Comparison of ENCODE assay signal across 23 mouse cellular contexts in the genomic region with DNA sequence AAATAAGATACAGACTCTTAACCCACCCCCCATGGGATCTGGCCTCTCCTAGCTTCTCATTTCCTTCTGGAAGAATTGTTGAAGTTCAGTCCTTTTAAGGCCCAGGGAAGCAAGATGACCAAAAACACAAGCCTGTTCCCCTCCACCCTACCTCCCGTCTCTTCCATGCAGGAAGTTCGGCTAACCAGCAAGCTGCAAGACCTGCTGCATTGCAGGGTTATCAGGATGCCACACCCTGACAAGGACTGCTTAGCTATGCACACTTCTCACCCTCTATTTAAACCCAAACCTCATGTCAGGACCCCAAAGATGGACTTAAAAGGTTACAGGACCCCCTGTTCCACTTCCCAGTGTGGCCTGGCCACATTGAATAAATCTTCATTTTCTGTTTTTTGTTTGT.
DNase-seq lines count a peak whose midpoint lies in the region; ATAC-seq and TF ChIP-seq lines count a peak whose summit lies in the region.
"Had no signal": no experiment of that assay in that cellular context is flagged by ENCODE, and none has a peak within 500 bp of the region (broad histone marks: within the 10 kb centered on the region; RNA-seq: fewer than 3 reads in every experiment).

No protein-coding gene starts in this region.

- H3K27me3 ChIP-seq in kidney, embryonic 16.5 days (ENCODE audit: insufficient read depth, low read length): peaks cover 9% of the 10 kb centered on the region; the same call in 1 of the 2 replicates
- no peaks in the 10 kb centered on the region for H3K27me3 ChIP-seq in testis, adult 2 months (ENCODE audit: control insufficient read depth, insufficient read depth, low read length)
- H3K27me3 ChIP-seq in MEL (ENCODE audit: control insufficient read depth in 1 of 2, insufficient read depth in 2 of 2, low read length in 2 of 2): no peaks in the 10 kb centered on the region
- peaks cover 9% of the 10 kb centered on the region for H3K27me3 ChIP-seq in intestine, embryonic 15.5 days (replicated peaks)

- no peak for TF ChIP-seq RAD21 in MEL (IDR thresholded peaks at IDR 0.05; ENCODE audit: low read depth, low read length)

- H3K36me3 ChIP-seq in kidney, embryonic 16.5 days (ENCODE audit: insufficient read depth, low read length): no peaks in the 10 kb centered on the region
- no peaks in the 10 kb centered on the region for H3K36me3 ChIP-seq in testis, adult 2 months (ENCODE audit: control insufficient read depth, insufficient read depth, low read length)
- peaks cover 0 to 16% of the 10 kb centered on the region in 2 experiments; a peak in 2 of 4 replicates for H3K36me3 ChIP-seq in MEL (ENCODE audit: control insufficient read depth in 1 of 2, insufficient read depth in 2 of 2, low read length in 2 of 2)
- no peaks in the 10 kb centered on the region for H3K36me3 ChIP-seq in intestine, embryonic 15.5 days
- H3K36me3 ChIP-seq: heart, embryonic 13.5 days; kidney, embryonic 15.5 days; liver, embryonic 12.5 days; stomach, embryonic 15.5 days had no signal

- no peak for TF ChIP-seq POLR2A in testis, adult 2 months (IDR thresholded peaks at IDR 0.05; ENCODE audit: control insufficient read depth, low read depth, low read length)
- no peak for TF ChIP-seq POLR2A in MEL (IDR thresholded peaks at IDR 0.05; ENCODE audit: control insufficient read depth in 1 of 2, insufficient read depth in 1 of 2, low read depth in 1 of 2, low read length in 2 of 2, poor library complexity in 1 of 2)

- no peak overlapping the region for H3K4me2 ChIP-seq in kidney, embryonic 16.5 days (replicated peaks; ENCODE audit: low read depth, low read length)
- H3K4me2 ChIP-seq in intestine, embryonic 15.5 days (replicated peaks): no peak overlapping the region
- H3K4me2 ChIP-seq: heart, embryonic 13.5 days; hindbrain, embryonic 14.5 days; kidney, embryonic 15.5 days; liver, embryonic 12.5 days; midbrain, embryonic 11.5 days; stomach, embryonic 15.5 days had no signal

- no peak for ATAC-seq in kidney, embryonic 16.5 days (ENCODE audit: low FRiP score, low TSS enrichment)
- ATAC-seq in intestine, embryonic 15.5 days: no peak
- ATAC-seq: forebrain, embryonic 16.5 days; liver, embryonic 12.5 days had no signal

- peak; percentile 42 to 55; a peak in 3 of 4 replicates for TF ChIP-seq EP300 in MEL (IDR thresholded peaks at IDR 0.05; ENCODE audit: low read depth in 1 of 2, low read length in 2 of 2)

- H3K4me3 ChIP-seq in kidney, embryonic 16.5 days (ENCODE audit: low read length): no peak overlapping the region
- H3K4me3 ChIP-seq in testis, adult 2 months (ENCODE audit: control insufficient read depth, low read depth, low read length): peak overlapping the region; percentile 59
- peak overlapping the region; percentile 33 to 55; a peak in 3 of 4 replicates for H3K4me3 ChIP-seq in MEL (ENCODE audit: control insufficient read depth in 1 of 2, insufficient read depth in 1 of 2, low read depth in 2 of 2, low read length in 2 of 2)
- H3K4me3 ChIP-seq in intestine, embryonic 15.5 days (replicated peaks): no peak overlapping the region
- H3K4me3 ChIP-seq: erythroblast, embryonic 14.5 days; heart, embryonic 13.5 days; kidney, embryonic 15.5 days; liver, embryonic 12.5 days; stomach, embryonic 15.5 days had no signal

- H3K9ac ChIP-seq in kidney, embryonic 16.5 days (replicated peaks; ENCODE audit: low read length): no peak overlapping the region
- no peak overlapping the region for H3K9ac ChIP-seq in MEL (ENCODE audit: control insufficient read depth, low read depth, low read length, poor library complexity, severe bottlenecking)
- no peak overlapping the region for H3K9ac ChIP-seq in intestine, embryonic 15.5 days
- H3K9ac ChIP-seq: heart, embryonic 13.5 days; hindbrain, embryonic 14.5 days; kidney, embryonic 15.5 days; liver, embryonic 12.5 days; stomach, embryonic 15.5 days had no signal

- peak; percentile 16 for DNase-seq in kidney, adult 9 months
- DNase-seq in testis, postnatal 10 days (ENCODE audit: low spot score): no peak
- DNase-seq in 416B (ENCODE audit: low read depth): peak; percentile 32
- DNase-seq in MEL (ENCODE audit: low read depth, low spot score): peak; percentile 69
- no peak for DNase-seq in lung, postnatal 25 days (ENCODE audit: low spot score)
- DNase-seq: adrenal gland, postnatal 25 days; cerebellum, adult 18-20 months; cerebellum, postnatal 10 days; layer of hippocampus, postnatal 36 days; left cerebral cortex, postnatal 4 days; lung, adult 2 months; lung, postnatal 10 days had no signal

- no peak for TF ChIP-seq CTCF in testis, adult 2 months (IDR thresholded peaks at IDR 0.05; ENCODE audit: control insufficient read depth, insufficient read depth, insufficient replicate concordance, low read depth, low read length)
- TF ChIP-seq CTCF in MEL (IDR thresholded peaks at IDR 0.05 in 2 of 3, conservative IDR thresholded peaks at IDR 0.05 in 1 of 3; ENCODE audit: control insufficient read depth in 1 of 3, insufficient read depth in 1 of 3, low read depth in 2 of 3, low read length in 3 of 3, poor library complexity in 1 of 3, severe bottlenecking in 1 of 3): no peak

- no peaks in the 10 kb centered on the region for H3K79me2 ChIP-seq in MEL (ENCODE audit: control insufficient read depth, insufficient read depth, low read length, poor library complexity)

- peaks cover 7% of the 10 kb centered on the region for H3K4me1 ChIP-seq in kidney, embryonic 16.5 days (ENCODE audit: insufficient read depth, low read length)
- peaks cover 11% of the 10 kb centered on the region for H3K4me1 ChIP-seq in testis, adult 2 months (ENCODE audit: control insufficient read depth, insufficient read depth, low read length)
- peaks cover 13 to 42% of the 10 kb centered on the region in 2 experiments for H3K4me1 ChIP-seq in MEL (ENCODE audit: control insufficient read depth in 1 of 2, insufficient read depth in 2 of 2, low read length in 2 of 2)
- peaks cover 9% of the 10 kb centered on the region; the same call in 1 of the 2 replicates for H3K4me1 ChIP-seq in intestine, embryonic 15.5 days (replicated peaks)

- WGBS in kidney, embryonic 16.5 days: 76% methylated on average over 2 of the region's 2 CpGs
- 53% methylated on average over 2 of the region's 2 CpGs for WGBS in intestine, embryonic 15.5 days

- H3K9me3 ChIP-seq in kidney, embryonic 16.5 days (ENCODE audit: low read length): no peaks in the 10 kb centered on the region
- H3K9me3 ChIP-seq in MEL (replicated peaks; ENCODE audit: insufficient read depth, low read length): no peaks in the 10 kb centered on the region
- H3K9me3 ChIP-seq in intestine, embryonic 15.5 days: no peaks in the 10 kb centered on the region
- H3K9me3 ChIP-seq: heart, embryonic 13.5 days; kidney, embryonic 15.5 days; liver, embryonic 12.5 days; stomach, embryonic 15.5 days had no signal

- H3K27ac ChIP-seq in kidney, embryonic 16.5 days (ENCODE audit: low read length): no peak overlapping the region
- peak overlapping the region; percentile 93 for H3K27ac ChIP-seq in testis, adult 2 months (ENCODE audit: control insufficient read depth, insufficient read depth, low read depth, low read length)
- H3K27ac ChIP-seq in MEL (ENCODE audit: control insufficient read depth, low read depth, low read length): peak overlapping the region; percentile 76
- H3K27ac ChIP-seq in intestine, embryonic 15.5 days: no peak overlapping the region
- H3K27ac ChIP-seq: heart, embryonic 13.5 days; hindbrain, embryonic 14.5 days; kidney, embryonic 15.5 days; liver, embryonic 12.5 days; stomach, embryonic 15.5 days had no signal

TF ChIP-seq in MEL, 35 proteins besides CTCF, POLR2A, EP300 and RAD21:
- TF ChIP-seq GABPA (IDR thresholded peaks at IDR 0.05; ENCODE audit: low read depth, low read length): no peak
- TF ChIP-seq RCOR1 (IDR thresholded peaks at IDR 0.05; ENCODE audit: low read depth, low read length): no peak
- no peak for TF ChIP-seq ZNF384 (IDR thresholded peaks at IDR 0.05; ENCODE audit: low read depth, low read length)
- peak; percentile 53; the same call in 1 of the 2 replicates for TF ChIP-seq ETS1 (IDR thresholded peaks at IDR 0.05; ENCODE audit: low read depth, low read length)

Comparison
In these comparisons a context has a peak if more than half of its experiments do, and no peak if none do; other contexts are left out.
1. DNase-seq: peak in kidney, adult 9 months (single experiment), 416B (single experiment) and MEL (single experiment); none in testis, postnatal 10 days (single experiment) and lung, postnatal 25 days (single experiment).
2. H3K27ac ChIP-seq: peak in testis, adult 2 months (single experiment) and MEL (single experiment); none in kidney, embryonic 16.5 days (single experiment) and intestine, embryonic 15.5 days (single experiment).
3. H3K4me3 ChIP-seq: peak in testis, adult 2 months (single experiment) and MEL (2 of 2); none in kidney, embryonic 16.5 days (single experiment) and intestine, embryonic 15.5 days (single experiment).